Mouse (Mus musculus): ENCODE data around the gene Adgrd1.

Adgrd1 gene

DNA sequence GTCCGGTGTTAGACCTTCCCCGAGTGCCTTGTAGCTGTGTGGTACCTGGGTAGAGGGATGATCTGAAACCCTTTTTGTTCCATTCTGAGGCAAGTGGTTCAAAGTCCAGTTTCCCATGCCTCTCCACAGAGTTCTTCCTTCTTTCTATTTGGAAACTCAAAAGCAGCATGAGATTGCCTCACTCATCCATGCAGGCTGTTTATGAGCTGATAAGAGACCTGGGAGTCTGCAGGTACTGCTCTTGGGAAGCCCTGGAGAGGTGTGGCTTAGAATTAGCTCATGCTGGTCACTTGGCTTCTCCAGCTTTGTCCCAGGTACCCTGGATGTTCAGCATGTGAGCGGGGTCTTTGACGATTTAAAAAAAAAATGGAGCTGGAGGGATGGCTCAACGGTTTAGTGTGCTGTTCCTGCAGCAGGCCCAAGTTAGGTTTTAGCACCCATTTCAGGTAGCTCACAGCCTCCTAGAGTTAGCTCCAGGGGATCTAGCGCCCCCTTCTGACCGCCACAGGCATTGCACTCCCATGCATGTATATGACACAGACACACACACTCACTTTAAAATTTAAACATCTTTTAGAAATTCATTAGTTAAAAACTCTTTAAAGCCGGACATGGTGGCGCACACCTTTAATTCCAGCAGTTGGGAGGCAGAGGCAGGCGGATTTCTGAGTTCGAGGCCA lies 65.0 kb downstream of the Adgrd1 start:
- DNase-seq = no peak

DNA sequence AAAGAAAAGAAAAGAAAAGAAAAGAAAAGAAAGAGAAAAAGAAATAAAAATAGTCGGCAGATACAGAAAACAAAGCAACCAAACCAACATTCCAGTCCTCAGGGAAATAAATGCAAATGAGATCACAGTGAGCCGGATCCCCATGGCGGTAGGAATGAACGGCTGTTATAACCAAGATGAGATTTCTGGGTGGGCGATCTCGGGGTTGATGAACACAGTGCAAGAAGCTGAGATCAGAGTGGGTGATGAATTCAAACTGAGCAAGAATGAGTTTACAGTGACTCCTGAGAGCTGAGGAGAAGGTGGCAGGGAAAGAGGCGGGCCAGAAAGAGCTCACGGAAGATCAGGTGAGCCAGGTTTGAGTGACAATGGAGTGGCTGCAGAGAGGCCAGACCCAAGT lies 66.9 kb downstream of the Adgrd1 start:
- DNase-seq = no peak

DNA sequence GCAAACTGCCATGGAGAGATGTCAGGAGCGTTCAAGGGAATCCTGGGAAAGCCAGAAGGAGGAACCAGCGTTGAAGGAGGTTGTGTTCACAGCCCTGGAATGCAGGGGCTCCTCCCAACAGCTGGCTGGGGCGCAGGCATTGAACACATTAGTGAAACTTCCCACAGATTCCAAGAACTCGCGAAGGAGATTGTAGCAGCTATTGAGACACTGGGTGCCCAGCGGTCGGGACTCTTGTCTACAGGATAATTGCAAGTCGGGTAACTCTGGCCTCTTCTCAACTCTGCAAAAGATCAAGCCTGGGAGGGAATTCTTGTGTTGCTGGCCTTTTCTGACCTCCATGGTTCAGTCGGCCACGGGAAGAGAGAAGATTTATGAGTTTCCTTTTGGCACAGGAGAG lies 67.5 kb downstream of the Adgrd1 start:
- peak; percentile 49 for DNase-seq

DNA sequence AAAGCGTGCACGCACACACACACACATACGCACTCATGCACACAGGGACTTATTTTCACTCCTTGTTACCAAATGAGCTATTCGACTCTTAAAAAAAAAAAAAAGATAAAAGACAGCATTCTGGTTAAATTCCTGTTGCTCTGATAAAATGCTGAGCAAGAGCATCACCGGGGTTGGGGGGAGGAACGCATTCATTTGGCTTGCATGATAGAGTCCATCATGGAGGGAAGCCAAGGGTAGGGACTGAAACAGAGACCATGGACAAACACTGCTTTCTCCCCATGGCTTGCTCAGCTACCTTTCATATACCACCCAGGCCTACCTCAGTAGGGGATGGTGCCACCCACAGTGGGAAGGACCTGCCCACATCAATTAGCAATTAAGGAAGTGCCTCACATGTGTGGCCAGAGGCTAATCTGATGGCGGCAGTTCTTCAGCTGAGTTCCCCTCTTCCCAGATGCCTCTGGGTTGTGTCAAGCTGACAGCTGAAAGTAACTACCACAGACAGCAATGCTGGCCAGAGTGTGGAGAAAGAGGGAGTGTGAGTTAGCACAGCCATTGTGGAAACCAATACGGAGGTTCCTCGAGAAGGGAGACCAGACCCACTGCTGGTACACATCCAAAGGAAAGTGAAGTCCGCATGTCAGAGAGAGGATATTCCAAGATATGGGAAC lies 68.5 kb downstream of the Adgrd1 start:
- no peak for DNase-seq

DNA sequence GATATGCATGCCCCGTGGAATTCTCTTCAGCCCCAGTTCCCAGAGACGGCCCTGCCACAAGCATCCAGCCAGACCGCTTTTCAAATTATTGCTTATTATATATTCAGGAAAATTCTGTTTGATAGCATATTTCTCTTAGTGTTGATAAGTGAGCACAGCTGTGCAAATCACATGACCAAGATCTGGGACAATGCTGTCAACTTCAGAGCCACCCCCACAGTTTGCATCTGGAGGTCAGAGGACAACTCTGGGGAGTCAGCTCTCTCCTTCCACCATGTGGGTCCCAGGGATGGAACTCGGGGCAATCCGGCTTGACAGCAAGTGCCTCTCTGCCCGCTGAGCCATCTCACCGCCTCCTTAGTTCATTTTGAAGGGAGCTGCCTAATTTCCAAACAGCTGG lies 69.0 kb downstream of the Adgrd1 start:
- DNase-seq = no peak

DNA sequence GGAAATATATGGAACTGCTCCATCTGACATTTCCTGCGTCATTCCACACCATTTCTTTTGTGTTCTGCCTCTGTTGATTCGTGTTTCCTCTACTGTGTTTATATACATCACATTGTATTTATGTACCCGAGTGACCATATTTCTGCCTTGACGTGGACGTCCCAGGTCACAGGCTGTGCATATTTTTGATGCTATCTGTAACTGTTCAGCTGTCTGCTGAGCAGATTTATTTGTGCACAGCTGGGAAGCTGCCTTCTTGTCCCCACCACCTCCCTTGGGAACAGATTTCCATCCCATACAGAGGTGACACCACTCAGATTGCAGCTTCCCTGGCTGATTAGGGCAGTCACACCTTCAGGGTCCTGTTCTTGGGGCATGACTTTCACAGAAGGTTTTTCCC lies 72.5 kb downstream of the Adgrd1 start:
- no peak for DNase-seq

DNA sequence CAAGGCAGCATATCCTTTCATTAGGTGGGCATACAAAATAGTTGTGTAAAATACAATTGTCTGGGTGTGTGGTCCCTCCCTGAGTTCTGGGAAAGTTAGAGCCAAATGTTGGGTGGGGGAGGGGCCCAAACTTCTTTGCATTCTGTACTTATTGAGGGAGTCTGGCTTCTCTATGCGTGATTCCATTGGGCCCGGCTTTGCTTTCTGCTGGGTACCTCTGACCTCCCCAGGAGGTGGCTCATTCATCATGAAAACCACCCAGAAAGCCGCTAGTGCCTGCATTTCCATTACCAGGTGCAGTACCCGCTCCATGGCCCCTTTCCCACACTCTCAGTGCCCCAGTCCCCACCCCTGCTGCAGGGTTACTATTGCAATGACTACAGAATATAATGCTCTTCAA lies 73.0 kb downstream of the Adgrd1 start:
- no peak for DNase-seq

DNA sequence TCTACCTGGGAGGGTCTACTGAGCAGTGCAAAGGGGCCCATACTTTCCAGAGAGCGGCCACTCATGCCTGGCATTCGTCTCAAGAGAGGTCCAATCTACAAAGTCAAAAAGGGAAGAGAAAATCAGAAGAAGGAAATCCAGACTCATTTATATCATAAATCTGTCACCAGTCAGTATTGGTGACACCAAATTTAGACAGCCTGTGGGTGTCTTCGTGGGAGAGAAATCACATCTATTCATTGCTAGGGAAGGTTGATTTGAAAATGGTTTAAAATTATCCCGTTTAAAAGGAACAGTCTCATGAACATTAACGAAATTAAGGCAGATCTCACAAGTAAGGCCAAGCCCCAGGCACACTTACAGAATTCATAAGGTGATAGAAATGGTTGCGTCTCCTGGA lies 76.0 kb downstream of the Adgrd1 start:
- DNase-seq = no peak

DNA sequence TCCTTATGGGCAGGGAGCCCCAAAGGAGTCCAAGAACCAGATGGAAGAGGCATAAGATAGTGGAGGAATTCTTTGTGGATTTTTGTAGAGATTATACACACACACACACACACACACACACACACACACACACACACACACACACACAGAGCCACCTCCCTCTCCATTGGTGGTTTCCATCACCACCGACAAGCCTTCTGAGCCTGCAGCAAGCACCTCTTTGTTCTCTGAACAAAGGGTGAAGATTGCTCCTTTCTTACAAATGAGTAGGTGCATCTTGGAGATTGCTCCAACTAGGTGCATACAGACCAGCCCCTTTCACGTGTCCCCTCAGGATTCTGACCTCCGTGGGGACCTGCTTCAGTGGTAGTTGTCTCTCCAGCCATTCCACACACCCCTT lies 79.4 kb downstream of the Adgrd1 start:
- no peak for DNase-seq

DNA sequence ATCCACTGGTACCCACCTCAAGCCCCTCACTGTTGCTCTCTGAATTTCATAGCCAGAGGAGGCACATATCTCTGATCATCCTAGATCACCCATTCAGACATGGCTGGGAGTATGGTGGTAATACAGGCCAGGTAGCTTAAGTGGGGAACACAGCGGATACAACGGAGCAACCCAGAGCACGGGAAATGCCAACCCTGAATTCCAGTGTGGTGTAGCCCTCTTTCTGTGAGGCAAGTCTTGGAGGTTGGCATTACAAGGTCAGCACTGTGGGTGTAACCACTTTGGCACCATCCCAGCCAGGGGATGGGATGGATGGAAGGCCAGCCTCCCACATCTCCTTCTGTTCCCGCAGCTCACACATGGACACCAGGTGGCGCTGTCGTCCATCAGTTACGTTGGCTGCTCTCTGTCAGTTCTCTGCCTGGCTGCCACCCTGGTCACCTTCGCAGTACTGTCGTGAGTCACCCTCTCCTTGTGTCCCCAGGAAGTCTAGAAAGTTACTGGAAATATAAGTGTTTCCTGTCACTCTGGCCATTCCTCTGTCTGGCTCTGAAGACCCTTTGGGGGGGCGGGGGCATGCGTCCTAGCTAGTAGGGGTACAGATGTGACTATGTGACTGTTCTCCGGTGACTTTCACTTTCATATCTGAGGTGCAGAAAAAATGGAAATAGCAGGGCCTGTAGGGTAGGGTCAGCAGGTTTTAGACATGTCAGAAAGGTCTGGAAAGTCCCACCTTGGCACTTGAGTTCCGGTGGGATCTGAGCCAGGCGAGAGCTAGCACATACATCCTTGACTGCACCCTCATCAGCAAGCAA lies 81.4 kb downstream of the Adgrd1 start:
- peak; percentile 65 for DNase-seq

DNA sequence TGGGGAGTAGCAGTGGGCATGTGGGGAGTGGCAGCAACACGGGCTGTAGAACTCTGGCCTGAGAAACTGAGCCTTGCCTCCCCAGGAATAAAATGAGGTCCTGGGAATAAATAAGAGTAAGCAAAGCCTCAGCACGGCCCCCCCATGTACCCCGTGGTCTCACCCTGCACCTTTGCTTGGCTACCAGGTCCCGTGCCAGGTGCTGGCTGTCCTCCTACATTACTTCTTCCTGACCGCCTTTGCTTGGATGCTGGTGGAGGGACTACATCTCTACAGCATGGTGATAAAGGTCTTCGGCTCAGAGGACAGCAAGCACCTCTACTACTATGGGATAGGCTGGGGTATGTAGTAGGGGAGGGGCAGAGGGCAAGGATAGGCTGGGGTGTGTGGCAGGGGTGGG lies 82.8 kb downstream of the Adgrd1 start:
- DNase-seq = no peak

DNA sequence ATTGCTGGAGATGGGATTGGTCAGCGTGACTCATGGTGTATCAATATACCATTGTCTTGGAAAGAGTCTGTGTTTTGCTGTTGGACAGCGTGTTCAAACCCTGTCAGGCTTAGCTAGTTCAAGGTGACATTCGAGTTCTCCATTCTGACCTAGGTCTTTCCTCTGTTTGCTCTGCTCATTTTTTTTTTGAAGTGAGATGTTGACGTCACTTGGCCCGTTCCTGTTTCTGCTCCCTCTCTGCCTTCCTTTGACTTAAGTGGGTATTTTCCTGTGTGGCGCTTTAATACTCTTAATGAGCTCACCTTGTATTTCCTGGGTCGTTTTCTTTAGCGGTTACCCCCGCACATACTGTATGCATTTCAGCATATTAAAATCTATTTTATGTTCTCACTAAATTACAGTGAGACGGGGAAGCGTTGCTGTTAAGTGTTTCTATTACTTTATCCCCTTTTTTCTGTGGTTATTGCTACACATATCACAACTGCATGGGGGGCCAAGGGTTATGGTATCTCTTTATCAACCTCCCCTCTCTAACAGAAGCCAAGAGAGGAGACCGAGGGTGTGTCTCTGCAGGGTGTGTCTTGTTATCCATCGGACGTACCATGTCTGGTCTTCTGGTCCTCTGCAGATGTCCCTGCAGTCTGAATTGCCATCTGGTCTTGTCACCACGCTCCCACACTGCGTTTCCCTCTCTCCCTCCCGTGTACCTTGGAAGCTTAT lies 83.6 kb downstream of the Adgrd1 start:
- DNase-seq = no peak

DNA sequence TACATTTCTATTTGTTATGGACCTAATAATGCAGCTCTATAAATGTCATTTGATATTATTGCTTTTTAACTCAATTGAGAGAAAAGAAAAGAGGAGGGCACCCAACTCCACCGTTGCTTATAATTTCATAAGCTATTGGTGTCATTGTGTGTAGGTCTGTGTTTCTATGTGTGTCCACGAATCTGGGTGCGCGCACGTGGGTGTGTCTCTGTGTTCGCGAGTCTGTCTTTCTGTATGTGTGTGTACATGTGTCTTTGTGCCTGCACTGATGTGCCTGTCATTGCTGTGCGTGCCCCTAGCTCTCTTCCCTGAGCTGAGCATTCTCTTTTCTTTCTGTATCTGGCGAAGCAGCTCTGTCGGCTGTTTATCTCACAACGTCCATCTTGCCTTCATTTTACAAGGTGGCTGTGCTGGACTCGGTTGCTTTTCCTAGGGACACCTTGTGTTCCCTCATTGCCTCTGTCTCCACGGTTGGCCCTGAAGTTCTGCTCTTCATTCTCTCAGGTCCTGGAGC lies 84.2 kb downstream of the Adgrd1 start:
- DNase-seq = no peak

DNA sequence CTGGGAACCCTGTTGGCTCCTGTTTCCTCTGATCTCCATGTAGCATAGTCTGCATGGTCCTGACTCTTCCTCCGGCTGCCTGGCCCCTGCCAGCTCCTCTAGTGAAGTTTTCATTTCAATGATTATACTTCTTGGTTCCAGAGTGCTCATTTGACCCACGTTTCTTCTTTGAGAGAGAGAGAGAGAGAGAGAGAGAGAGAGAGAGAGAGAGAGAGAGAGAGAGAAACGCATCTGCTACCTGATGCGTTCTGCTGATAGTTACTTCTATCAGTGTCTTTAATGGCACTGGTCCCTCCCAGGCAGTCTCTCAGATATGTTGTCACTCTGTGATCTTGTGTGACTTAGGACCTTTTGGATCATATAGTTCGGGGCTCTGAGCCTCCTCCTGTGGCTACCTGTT lies 84.9 kb downstream of the Adgrd1 start:
- DNase-seq = no peak

DNA sequence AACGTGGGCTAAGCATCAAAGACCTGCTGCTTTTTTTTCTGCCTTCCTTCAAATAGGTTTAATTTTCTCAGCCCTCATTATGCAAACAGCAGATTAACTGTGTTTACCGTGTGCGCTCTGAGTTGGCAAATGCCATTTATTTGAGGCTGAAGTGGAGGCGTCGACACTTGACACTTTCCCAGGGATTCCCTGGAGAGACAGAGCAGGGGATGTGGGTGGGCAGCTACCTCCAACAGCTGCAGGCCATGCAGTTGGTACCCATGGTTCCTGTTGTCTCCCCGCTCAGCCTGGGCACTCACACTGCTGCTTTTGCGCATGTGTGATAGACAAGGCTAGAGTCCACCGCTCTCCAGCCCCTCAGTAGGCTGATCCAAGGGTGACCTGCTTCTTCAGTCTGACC lies 86.0 kb downstream of the Adgrd1 start:
- no peak for DNase-seq

DNA sequence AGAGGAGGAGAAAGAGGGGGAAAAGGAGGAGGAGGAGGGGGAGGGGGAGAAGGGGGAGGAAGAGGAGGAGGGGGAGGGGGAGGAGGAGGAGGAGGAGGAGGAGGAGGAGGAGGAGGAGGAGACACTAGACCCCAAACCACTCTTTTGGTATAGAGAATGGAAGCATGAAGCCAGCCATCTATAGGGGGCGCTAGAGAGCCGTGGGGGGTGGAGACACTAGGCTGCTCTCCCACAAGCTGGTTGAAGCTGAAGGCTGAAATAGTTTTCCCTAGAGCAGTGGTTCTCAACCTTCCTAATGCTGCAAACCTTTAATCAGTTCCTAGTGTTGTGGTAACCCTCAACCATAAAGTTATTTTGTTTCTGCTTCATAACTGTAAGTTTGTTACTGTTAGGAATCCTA lies 89.7 kb downstream of the Adgrd1 start:
- no peak for DNase-seq

DNA sequence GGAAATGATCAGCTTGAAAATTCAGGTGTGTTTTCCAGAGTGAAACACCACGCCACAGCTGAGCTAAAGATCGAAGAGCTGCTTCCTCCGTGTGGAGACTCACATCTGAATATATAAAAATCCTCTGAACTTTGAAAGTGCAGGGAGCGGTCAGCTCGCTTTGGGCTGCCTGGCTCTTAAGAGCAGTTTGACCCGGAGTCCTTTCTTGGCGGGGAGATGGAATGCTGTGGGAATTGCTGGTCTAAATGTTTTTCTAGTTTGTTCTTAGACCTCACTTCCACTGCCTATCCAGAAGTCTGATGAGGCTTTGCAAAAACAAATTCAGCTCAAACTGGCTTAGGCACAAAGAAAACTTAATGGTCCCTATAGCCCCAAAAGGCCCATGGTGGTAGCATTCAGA lies 90.4 kb downstream of the Adgrd1 start:
- no peak for DNase-seq

DNA sequence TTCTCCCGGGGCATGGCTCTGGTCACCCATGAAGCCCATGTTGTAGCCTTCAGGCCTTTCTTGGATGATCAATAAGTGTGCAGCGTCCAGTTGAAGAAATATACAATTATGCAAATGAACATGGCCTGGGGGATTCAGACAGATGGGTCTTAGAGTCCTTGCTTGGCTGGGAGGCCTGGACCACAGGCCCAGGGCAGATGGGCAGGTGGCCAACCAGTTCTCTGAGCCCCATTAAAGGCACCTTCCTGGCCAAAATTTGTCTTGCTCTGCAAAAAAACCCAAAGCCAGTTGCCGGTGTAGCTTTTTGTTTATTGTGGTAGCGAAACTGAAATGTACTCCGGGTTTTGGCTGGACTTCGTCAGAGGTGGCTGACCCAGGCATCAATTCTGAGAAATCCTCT lies 92.5 kb downstream of the Adgrd1 start:
- no peak for DNase-seq

DNA sequence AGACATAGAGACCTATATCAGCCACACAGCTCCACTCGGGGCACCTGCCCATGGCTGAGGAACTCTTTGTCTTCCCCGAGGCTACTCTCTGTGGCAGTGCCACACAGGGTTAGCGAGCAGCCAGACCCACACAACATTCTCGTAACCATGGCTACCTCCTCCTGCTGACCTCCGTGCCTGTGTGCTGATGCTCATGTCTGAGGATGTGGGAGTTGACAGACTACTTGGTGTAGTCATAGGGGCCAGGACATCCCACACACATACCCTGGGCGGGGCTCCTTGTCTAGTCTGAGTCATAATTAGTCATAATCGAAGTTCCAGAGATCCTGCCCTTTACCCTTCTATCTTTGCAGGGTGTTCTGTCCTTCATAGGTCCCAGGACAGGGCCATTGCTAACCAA lies 93.5 kb downstream of the Adgrd1 start:
- no peak for DNase-seq

DNA sequence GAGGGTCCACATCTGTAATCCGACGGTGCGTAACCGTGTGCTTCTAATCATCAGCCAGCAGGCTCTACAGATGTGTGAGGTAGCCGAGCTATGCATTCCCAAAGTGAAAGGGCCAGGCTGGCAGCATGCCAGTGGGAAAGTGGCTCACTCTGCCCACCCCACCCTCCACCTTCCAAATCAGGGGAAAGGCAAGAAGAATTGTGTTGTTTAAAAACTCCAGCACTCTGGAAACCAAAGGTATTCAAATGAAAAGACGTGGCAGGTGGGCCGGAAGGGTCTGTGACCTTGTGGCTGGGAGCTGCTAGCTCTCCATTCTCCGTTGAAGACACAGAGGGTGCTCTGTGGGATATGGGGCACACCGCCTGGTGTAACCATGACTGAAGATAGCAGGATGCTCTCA lies 100.0 kb downstream of the Adgrd1 start:
- DNase-seq = no peak

DNA sequence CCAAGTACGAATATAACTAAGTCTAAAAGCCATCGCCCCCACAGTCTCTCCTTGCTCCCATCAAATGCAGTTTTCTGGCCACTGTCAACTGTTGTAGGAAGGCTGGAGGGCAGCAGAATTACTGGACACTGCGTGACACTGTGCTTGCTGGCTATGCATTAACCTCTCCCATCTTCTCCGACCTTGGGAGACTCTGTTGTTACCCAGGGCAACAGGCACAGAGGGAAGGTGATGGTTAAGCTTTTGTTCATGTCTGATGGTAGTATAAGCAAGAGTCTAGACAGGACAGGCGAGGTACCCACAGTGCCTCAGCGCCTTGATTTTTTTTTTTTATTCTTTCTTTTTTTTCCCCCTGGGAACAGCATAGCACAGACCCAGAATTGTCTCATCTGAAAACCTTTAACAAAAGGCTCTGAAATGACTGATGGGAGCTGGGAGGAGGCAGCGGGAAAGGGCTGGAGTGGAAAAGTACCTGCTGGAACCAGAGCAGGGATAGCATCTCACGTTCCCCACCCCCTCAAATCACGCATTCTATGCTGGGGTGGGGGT lies 100.5 kb downstream of the Adgrd1 start:
- no peak for DNase-seq

DNA sequence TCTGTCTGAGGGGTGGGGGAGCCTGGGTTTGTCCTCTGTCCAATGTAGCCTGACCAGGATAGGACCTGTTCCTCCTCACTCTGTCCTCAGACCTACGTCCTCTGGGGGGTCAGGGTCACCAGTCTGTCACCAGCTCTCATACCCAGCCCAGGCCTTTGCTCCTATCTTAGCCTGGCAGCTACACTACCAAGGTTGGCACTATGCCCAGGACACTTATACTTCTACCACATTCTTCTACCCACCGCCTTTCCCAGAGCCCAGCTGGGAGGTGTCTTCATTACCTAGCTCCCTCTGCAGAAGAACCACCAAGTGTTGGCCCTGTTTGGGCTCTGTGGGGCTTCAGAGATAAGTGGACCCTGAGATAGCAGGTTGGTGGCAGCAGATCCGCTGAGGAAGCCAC lies 103.6 kb downstream of the Adgrd1 start:
- no peak for DNase-seq

DNA sequence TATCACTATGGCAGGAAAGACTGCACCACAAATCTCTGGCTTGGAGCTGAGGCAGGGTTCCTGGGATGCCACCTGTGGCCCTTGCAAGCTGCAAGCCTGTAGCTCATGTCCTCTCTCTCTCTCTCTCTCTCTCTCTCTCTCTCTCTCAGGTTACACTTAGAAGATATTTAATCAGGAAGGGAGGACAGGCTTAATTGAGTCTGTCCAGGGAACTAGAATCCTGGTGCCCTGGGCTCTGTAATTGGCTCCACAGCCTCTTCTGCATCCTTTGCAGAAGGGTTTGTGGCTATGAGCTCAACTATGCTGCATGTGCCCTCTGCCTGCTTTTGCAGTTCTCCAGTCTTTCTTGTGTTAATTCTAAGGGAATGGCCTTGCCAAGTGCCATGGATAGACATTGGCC lies 111.7 kb downstream of the Adgrd1 start:
- DNase-seq = no peak

Data from kidney, adult 11 months (tissue).